Mouse (Mus musculus) small intestine, adult 2 months (tissue): ENCODE data around the gene Foxn3.

Source experiments
- CTCF ChIP-seq: fragments of 200-500 bp; IDR thresholded peaks from 2 replicates; pipeline ENCODE4 v1.5.1; 2012; ENCODE audit warnings: low read depth, mild to moderate bottlenecking, control low read depth, inconsistent platforms, low read length, moderate library complexity, mixed read lengths; ENCODE audit not compliant: insufficient replicate concordance, insufficient read length; ENCODE audit errors: extremely low read depth
- POLR2A ChIP-seq: fragments of 200-500 bp; IDR thresholded peaks from 2 replicates; pipeline ENCODE4 v1.6.1; 2012; ENCODE audit warnings: low read depth, mild to moderate bottlenecking, control low read depth, inconsistent platforms, low read length, moderate library complexity

GRCm38 (mm10) chr12:99375426-99375825 lies 188.0 kb downstream of the Foxn3 start:
- no peak for TF ChIP-seq POLR2A
- no peak for TF ChIP-seq CTCF
